Mouse (Mus musculus) 3134 (cell line): Measurements from ENCODE around the gene Fkbp5.
"Not testable (repeated sequence)": the region's sequence is repeated elsewhere in the genome, so short reads cannot be mapped to it uniquely, and the experiment has no call there.

Experiments
- DNase-seq: peaks from one replicate; pipeline ENCODE4 v3.0.0-alpha.2; 2011; ENCODE audit warnings: low spot score; ENCODE audit not compliant: insufficient read length; ENCODE audit errors: extremely low read depth

Gene Fkbp5

DNA sequence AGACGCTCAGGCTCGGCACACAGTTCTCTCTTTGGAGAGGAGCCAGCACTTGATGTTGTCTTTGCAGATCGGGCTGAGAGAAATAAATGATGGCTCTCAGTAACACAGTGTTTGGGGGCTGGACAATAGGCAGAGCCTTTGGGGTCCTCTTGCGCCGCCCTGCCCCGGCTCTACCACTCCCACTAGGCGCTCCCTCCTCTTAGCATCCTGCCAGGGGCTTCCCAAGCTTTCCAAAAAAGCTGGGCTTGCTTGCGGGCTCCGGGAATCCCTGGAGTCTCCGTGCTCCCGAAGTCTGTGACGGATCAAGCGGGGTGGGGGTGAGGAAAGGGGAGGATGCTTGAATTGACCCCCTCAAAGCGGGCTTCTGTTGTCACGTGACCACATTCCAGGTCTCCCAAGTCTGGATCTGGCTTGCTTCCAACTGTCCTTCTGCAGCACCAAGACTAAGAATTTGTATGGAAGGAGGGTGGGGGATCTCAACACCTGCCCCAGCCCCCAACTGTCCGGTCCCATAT, at the start of gene Fkbp5:
Gene Fkbp5, minus strand, starts transcription at position 87 of the 515 bp plus-strand sequence.
- no peak for DNase-seq

DNA sequence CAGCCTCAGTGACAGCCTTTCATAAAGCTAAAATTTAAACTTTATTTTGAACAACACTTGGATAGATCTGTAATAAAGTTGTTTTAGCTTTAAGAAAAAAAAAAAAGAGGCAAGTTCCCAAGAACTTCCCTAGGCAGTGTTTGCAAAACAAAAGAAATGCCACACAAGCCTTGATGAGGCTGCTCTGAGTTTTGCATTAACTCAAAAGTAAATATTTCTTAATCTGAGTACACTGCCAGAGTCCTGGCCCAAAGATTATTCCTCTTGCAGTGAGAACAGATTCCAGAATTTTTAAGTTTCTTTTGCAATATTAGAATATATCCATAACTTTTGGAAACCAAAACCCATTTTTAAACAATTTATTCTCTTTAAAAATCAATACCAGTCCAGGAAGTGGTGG, 47.9 kb upstream of the Fkbp5 start:
- no peak for DNase-seq

DNA sequence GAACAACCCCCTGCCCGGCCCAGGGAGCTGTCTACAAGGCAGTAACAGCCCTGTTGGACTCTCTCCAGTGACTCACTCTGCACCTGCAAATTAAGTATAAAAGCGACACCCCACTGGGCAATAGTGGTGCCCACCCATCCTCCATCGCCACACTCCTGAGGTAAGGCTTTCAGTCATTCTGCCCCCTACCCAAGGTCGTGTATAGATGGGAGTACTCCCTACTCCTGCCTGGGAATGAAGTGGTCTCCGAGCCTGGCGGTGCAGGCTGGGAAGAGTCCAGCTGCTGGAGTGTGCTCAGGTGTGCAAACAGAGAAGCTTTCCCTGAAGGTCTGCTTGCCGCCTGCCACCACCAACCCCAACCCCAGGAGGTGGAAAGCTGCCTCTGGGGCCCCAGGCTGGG, 44.3 kb upstream of the Fkbp5 start:
- no peak for DNase-seq

DNA sequence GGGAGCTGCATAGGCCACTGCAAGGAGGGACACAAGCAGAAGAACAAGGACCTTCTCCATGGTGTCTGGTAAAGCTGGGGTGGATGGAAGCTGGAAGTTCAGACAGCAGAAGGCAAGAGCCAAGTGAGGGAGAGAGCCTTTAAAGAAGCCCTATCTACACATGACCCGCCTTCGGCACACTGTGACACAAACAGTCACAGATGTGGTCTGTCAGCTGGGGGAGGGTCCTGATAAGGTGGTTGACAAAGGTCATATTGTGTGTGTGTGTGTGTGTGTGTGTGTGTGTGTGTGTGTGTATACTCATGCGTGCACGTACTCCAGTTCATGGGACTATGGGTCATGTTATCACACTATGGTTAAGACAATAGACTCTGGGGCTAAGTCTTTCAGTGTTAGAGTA, 43.3 kb upstream of the Fkbp5 start, which contains the start of gene Clps:
Gene Clps, minus strand, starts transcription at position 169 of the 400 bp plus-strand sequence.
- DNase-seq, result no peak

DNA sequence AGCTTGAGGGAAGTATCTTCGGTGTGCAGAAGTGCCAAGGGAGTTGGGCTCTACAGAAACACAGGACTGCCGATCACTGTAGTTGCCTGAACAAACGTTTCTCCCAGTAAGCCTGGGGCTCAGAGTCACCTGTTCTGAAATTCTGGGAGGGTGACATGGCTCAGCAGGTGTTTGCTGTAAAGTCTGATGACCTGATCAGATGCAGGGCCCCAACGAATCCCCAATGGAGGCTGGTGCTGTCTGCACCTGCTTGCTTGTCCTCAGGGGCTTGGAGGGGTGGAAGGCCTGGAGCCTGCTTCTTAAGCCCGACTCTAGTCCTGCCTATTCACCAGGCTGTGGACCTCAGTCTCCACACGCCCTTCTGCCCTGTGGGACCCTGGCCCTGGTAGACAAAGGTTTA, 40.4 kb upstream of the Fkbp5 start:
- no peak for DNase-seq

DNA sequence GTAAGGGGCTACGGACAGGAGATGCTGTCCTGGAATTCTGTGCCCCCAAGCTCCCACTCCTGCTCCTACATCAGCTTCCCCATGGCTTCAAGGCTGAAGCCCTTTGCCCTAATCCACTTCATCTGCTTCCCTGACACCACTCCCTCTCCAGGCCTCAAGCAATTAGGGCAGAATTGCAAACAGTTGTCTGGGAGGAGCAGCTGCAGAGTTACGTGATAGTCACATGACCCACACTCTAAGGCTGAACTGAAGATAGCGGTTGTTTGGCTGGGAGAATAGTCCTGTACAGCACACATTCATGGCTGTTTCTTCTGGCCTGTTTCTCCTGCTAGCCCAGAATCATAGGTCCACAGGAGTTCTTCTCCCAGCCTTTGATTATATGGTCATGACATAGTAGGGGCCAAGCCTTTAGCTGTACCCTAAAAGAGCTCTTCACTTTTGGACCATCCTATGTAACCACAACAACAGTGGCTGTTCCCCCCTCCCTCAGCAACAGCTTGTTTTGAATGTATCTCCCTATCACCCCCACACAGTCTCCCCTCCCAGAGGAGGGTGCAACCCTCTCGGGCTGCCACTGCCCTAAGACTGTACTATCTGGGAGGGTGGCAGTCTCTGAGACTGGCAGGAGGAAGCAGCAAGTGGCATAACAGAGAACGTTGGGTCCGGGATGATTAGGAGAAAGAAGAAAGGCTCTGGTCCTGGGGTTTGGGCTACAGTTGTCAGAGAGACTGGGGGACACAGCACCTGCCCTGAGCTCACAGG, 39.5 kb upstream of the Fkbp5 start:
- DNase-seq, result no peak

DNA sequence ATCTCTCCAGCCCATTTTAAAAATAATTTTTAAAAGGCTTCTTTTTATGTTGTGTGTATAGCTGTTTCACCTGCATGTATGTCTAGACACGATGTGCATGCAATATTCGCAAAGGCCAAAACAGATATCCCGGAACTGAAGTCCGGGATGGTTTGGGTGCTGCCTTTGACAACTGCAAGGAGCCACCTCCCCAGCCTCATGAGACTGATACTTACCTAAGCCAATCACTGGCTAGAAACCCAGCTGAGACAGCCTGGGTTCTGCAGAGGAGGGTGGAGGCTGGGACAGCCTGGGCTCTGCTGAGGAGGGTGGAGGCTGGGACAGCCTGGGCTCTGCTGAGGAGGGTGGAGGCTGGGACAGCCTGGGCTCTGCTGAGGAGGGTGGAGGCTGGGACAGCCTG, 36.7 kb upstream of the Fkbp5 start:
- not testable (repeated sequence) for DNase-seq

DNA sequence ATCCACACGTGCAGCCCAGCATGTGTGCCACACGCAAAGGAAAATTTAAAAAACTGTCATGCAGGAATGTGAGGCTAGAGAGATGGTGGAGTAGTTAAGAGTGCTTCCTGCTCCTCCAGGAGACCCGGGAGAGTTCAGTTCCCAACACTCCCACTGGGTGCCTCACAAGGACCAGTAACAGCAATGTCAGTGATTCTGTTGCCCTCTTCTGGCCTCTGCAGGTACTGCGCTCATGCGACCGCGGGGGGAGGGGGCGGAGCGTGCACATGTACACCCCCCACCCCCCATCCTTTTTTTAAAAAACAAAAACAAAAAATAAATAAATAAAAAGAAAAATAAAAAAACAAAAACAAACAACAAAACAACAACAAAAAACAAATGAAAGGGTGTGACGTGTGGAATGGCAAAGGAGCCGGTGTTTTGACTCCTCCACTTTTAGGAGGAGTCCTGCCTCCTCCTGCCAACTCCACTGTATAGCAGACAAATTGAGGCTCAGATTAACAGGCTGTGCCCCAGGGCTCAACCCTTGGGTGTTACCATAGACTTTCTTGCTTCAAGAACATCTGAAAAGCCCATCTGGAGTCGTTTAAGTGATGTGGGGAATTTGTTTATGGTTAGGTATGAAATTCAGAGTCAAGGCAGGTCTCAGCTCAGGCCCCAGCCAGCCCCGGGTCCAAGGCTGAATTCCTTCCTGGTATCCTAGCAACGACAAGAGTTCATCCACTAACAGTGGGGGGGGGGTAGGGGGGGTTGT, 35.9 kb upstream of the Fkbp5 start:
- DNase-seq, result peak; percentile 82

DNA sequence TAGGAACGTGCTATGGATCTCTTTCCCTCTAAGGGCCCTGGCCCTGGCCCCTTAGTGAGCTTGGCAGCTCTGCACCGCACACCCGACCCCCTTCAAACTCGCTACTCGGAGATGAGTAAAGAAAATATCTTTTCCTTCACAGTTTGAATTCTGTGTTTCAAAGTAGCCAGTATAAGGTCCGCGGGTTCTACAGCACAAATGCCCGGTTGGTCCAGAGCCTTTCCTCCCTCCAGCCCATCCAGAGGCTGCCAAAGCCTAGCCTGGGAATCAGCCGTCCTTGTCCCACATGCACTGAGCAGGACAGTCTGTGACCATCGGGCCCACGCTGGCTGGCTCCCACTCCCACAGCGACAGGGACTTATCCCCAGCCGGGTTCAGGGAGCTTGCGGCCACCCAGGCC, 31.8 kb upstream of the Fkbp5 start, which contains the start of gene Clpsl2:
Gene Clpsl2, plus strand, starts transcription at position 301 of the 400 bp plus-strand sequence.
- no peak for DNase-seq

DNA sequence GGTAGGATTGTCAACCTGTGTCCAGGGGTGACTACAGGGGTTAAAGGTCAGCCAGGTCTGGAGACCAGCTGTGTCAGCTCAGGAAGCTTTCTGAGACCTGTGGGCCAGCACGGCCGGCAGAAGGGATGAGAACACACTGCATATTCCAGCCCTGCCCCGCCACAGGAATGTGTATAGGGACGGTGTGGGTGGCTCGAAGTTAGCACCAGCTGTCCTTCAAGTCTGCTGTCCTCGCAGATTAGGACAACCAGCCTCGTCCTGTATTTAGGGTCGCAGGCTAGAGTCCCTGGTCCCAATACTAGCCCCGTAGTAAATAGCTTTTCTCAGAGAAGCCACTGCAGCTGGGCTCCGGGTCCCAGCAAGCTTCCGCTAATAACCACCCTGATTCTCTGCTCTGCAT, 31.2 kb upstream of the Fkbp5 start:
- DNase-seq, result no peak

DNA sequence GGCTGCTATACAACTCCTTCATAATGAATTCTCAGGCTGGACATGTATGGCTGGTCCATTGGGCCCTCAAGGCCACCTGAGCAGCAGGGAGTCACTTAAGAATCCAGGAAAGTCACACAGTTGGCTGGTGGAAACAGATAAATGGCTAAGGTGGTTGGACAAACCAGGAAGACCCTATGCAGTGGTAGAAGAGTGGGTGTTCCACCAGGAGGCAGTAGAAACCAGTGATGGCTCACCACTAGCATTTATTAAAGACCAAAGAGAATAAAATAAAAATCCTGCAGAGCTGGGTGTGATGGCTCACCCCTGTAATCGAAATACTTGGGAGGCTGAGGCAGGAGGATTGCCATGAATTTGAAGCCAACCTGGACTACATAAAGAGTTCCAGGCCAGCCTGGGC, 29.6 kb upstream of the Fkbp5 start:
- DNase-seq, result no peak

DNA sequence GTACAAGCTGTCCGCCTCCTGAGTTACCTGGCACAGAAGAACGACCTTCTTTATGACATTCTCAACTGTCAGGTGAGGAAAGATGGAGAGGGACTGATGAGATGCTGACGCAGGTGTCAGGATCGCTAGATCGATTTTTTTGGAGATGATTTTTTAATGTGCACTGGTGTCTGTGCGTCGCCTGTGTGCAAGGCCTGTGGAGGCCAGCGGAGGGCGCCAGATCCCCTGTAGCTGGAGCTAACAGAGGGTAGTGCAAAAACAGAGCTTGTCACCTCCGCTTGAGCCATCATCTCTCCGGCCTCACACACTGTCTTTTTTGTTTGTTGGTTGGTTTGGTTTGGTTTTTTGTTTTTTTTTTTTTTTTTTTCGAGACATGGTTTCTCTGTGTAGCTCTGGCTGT, 20.6 kb upstream of the Fkbp5 start:
- DNase-seq, result no peak

DNA sequence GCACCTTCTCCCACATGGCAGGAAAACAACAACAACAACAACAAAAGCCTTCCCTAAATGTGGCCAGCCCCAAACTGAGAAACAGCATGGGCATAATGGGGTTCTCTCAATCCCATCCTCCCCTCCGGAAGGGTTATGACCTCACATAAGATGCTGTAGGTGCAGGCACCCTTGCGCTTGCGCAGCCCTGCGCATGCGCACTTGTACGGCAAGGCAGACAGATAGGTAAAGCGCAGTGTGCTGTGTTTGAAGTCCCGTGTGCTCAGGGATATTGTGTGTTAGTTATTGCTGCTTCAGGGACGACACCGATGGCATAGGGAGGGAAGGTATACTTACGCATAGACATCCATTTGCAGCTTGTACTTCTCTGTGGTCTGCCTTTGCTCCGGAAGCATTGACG, 16.0 kb upstream of the Fkbp5 start:
- no peak for DNase-seq

DNA sequence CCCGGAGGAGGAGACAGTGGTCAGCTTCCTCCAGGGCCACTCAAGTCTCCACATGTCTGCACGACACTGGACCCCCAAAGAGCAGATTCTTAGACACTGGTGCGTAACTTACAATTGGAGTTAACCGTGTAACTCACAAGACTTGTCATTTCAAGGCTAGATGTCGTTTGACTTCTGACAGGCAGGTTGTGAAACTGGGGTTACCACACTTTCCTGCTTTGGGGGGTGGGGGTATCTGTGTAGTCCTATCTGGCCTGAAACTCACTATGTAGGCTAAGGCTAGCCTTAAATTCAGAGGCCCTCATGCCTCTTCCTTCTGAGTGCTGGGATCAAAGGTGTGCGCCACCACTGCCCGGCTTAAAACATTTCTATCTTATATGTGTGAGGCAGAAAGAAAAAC, 15.2 kb upstream of the Fkbp5 start:
- no peak for DNase-seq

DNA sequence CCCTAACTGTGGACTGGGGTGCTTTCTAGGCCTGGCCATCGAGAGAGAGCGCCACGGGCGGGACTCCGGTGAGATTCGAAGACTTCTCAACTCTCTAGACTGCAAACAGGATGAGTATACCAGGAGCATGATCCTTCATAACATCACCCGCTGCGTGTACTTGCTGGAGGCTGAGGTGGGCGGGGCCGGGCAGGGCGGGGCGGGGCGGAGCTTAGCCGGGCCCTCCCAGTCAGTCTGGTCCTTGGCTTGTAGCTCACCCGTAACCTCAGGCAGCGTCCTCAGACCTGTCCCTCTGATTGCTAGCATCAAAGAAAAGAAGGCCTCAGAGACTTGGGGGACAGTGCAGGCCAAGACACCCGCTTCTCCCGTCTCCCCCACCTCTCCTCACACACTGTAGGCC, 14.6 kb upstream of the Fkbp5 start:
- DNase-seq, result peak; percentile 45

DNA sequence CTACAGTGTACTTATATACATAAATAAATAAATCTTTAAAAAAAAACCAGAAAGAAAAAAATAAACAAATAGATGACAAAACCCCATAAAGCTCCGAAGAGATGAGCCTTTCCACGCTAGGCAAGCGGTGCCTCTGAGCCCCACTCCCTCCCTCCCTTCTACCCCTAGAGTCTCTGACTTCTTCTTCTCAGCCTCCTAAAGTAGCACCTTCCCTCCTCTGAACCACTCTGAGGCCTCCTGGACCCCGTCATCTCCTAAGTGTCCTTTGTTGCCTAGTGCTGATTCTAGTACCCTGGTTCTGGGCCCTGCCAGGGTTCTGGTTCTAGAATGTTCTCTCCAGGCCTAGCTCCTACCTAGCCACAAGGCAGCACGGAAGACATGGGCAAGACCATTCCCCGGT, 13.2 kb upstream of the Fkbp5 start, which contains the start of gene Armc12:
Gene Armc12, plus strand, starts transcription at position 301 of the 400 bp plus-strand sequence.
- DNase-seq, result no peak

DNA sequence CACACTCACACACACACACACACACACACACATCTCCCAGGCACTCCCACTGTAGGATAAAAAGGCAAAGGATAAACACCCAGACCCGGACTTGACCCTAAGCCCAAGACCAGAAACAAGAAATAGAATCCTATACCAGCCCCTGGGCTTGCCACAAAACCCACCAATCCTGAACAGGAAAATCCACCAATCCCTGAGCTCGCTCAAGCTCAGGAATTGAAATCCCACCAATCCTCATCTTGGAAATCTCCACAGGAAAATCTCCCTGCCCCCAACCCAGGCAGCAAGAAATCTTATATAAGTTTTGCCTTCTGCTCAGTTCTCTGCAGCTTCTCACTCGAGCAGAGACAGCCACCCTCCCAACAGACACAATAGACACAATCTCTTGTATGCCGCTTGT, 11.8 kb upstream of the Fkbp5 start:
- DNase-seq, result no peak

DNA sequence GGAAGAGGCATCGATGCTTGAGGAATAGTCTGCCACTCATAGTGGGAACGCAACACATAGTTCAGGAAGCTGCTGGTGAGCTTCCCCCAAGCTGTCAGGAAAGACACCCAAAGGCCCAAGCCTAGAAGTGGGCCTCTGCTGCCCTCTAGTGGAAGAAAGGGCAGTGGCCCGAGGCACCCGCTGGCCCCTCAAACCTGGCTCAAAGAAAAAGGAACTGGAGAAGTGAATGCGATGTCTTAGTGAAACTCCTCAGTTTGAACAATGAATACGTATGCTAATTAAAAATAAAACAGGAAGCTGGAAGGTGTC, 10.7 kb upstream of the Fkbp5 start:
- peak; percentile 53 for DNase-seq

DNA sequence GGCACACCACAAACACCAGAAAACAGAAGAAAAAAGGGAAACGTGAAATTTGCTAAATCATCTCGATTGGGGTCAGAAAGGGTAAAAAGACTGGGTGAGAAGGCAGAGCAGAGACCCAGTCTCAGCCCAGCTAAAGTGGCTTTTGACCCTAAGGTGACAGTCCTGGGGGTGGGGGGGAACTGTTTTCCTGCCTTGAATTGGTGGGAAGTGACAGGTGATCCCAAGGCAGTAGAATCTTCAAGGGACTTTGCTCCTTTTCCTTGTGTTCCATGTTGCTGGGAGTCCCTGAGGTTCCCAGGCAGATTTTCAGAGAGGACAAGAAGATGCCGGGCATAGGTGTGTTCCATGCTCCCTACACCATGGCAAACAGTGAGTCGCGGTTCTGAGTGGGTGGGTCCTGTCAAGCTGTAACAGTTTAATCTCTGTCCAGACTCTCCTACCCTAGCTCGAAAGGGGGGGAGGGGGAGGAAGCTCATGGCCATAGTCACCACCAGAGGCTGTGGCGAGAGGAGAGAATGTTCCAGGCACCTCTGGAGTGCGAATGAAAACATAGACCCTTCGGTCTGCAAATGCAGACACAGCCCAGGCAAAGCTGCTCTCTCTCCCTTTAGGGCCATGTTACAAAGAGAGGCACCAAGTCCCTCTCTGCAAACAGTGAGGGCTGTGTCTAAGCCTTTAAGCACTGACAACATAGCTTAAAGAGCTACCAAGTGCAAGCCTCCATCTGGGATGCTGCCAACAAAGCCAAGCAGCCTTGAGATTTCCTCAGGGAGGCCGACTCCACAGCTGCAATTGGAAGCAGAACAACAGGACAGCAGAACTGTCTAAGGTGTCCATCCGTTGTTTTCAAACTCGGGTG, 10.1 kb upstream of the Fkbp5 start:
- DNase-seq, result no peak

DNA sequence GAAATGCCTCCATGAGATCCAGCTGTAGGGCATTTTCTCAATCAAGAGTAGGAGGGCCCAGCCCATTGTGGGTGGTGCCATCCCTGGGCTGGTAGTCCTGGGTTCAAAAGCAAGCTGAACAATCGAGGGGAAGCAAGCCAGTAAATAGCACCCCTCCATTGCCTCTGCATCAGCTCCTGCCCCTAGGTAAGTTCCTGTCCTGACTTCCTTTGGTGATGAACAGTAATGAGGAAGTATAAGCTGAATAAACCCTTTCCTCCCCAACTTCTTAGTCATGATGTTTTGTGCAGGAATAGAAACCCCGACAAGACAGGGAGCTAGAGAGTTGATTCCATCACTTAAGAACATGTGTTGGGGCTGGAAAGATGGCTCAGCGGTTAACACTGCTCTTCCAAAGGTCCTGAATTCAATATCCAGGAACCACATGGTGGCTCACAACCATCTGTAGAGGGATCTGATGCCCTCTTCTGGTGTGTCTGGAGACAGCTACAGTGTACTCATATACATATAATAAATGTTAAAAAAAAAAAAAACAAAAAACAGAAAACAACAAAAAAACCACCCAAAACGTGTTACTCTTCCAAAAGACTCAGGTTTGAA, 7.6 kb upstream of the Fkbp5 start:
- no peak for DNase-seq
